Mouse (Mus musculus) adrenal gland, postnatal 0 days (tissue): ENCODE measurements around the gene Sh3glb2. TPM values are rescaled to one million over a fixed set of nuclear protein-coding genes. Genes with fewer than 3 reads are reported as not detected.

Experiments
- microRNA-seq: library from miRNA; unstranded; fragments of <30 nt; microRNA quantifications from one replicate; pipeline ENCODE4, GENCODE M21; 2016; ENCODE audit warnings: borderline replicate concordance; ENCODE audit not compliant: insufficient number of aligned reads
- polyA plus RNA-seq: library from polyadenylated mRNA; unstranded; fragments of >200 nt; fragmentation: Nextera tagmentation; extraction: Ambion mirVana; gene quantifications from 2 replicates; pipeline ENCODE4 v1.2.1, GENCODE M21; 2015

Sh3glb2 gene
- polyA plus RNA-seq = 64.0 and 93.0 TPM in 2 replicates

GRCm38 (mm10) chr2:30358533-30359531 is at the start of gene Sh3glb2:
Gene Sh3glb2, minus strand, starts transcription at chr2:30359337.

DNA sequence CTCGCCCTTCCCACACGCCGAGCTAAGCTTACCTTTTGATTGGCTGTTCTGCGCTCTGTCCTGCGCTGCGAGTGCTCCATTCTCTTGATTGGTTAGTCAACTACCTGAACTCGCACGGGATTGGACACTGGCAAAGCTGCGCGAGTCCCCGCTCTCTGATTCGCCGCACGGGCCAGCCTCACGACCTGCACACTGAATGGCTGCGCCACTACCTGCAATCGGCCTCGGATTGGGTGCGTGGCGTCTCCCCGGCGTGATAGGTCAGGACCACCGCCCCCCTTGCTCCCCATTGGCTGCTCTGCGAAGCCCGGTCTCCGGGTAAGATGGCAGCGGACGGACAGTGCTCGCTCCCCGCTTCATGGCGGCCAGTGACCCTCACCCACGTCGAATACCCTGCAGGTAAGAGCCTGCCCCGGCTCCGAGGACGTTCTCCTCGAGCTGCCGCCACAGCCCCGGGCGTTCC is 33.0 kb upstream of the Sh3glb2 start, which contains the start of gene Dolpp1:
Gene Dolpp1, plus strand, starts transcription at position 141 of the 463 bp plus-strand sequence.

DNA sequence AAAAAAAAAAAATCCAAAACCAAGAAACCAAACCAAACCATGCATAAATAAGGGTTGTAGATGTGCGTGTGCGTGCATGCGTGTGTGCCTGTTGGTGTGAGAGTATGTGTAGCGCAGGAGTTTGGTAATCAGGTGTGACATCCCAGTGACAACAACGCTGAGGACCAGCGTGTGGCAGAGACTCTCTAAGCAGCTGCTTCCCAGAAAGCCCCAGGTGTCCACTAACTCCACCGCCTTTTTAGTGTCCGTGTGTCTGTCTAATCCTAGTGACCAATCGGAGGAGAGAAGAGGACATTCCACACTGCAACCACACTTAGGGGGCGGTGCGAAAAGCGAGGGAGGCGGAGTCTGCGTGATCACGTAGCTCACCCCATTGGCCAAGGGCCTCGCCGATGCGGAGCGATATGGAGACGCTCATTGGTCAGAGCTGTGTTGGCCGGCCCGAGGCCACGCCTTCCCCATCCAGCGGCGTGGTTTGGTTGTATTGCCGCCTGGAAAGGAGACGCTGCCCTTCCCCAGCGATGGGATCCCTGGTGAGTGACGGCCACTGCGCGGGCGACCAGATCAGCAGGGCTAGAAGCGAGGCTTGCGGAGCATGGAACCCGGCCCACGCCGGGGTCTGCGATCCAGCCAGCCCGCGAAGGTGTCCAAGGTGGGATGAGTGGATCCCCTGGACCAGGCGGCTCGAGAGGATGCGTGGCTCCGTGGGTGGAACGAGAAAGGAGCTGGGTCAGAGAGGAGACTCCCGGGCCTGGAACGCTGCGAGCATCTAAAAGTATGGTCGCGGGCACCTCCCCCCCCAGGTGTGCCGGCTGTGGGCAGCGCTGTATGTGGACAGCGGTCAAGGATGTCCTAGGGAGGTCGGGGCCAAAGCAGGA is 4.9 kb upstream of the Sh3glb2 start, which contains the start of gene Miga2:
Gene Miga2, plus strand, starts transcription at position 461 of the 878 bp plus-strand sequence.

Small RNAs within 50 kb of the gene (microRNA-seq; reads per million reads assigned to microRNA genes)
- not detected for gene Gm47292

Other genes starting within 250 kb of the Sh3glb2 start
- 5.2 and 6.6 TPM in 2 replicates for gene Zer1, start 234.8 kb downstream of the Sh3glb2 start, polyA plus RNA-seq
- 3.1 and 7.6 TPM in 2 replicates for gene Tbc1d13, start 225.6 kb downstream of the Sh3glb2 start, polyA plus RNA-seq
- 29.2 and 38.9 TPM in 2 replicates for gene Endog, start 187.8 kb downstream of the Sh3glb2 start, polyA plus RNA-seq
- 25.1 and 32.0 TPM in 2 replicates for gene Spout1, start 180.9 kb downstream of the Sh3glb2 start, polyA plus RNA-seq
- gene Kyat1, start 153.5 kb downstream of the Sh3glb2 start, polyA plus RNA-seq = 7.2 and 12.4 TPM in 2 replicates
- 31.8 and 34.7 TPM in 2 replicates for gene Lrrc8a, start 121.6 kb downstream of the Sh3glb2 start, polyA plus RNA-seq
- 0.11 and 0.12 TPM in 2 replicates for gene Gm28035, start 118.8 kb downstream of the Sh3glb2 start, polyA plus RNA-seq
- gene Phyhd1, start 93.1 kb downstream of the Sh3glb2 start, polyA plus RNA-seq = 7.4 and 9.5 TPM in 2 replicates
- not detected in 2 replicates for gene Gm28038, start 78.3 kb downstream of the Sh3glb2 start, polyA plus RNA-seq
- 23.1 and 40.6 TPM in 2 replicates for gene Dolk, start 73.0 kb downstream of the Sh3glb2 start, polyA plus RNA-seq
- gene Nup188, start 72.9 kb downstream of the Sh3glb2 start, polyA plus RNA-seq = 16.5 and 23.9 TPM in 2 replicates
- gene Miga2, start 4.9 kb upstream of the Sh3glb2 start, polyA plus RNA-seq = 8.7 and 17.0 TPM in 2 replicates
- gene Dolpp1, start 32.9 kb upstream of the Sh3glb2 start, polyA plus RNA-seq = 17.3 and 17.9 TPM in 2 replicates
- gene Crat, start 56.5 kb upstream of the Sh3glb2 start, polyA plus RNA-seq = 27.0 and 27.9 TPM in 2 replicates
- gene Ptpa, start 56.7 kb upstream of the Sh3glb2 start, polyA plus RNA-seq = 90.2 and 99.4 TPM in 2 replicates
- gene Ier5l, start 114.9 kb upstream of the Sh3glb2 start, polyA plus RNA-seq = 5.2 and 5.4 TPM in 2 replicates
- 2.5 and 3.7 TPM in 2 replicates for gene Cstad, start 235.7 kb upstream of the Sh3glb2 start, polyA plus RNA-seq